Mouse (Mus musculus) olfactory bulb, adult 2 months (tissue): ENCODE results near the gene Igfbp4.

Source experiments
- CTCF ChIP-seq: fragments of 200-500 bp; IDR thresholded peaks from 2 replicates; pipeline ENCODE4 v1.5.1; 2012; ENCODE audit warnings: low read depth, mild to moderate bottlenecking, low read length, moderate library complexity; ENCODE audit not compliant: insufficient read depth
- POLR2A ChIP-seq: fragments of 200-500 bp; IDR thresholded peaks from 2 replicates; pipeline ENCODE4 v1.6.1; 2012; ENCODE audit warnings: mild to moderate bottlenecking, low read depth, low read length, moderate library complexity; ENCODE audit not compliant: insufficient read depth

DNA sequence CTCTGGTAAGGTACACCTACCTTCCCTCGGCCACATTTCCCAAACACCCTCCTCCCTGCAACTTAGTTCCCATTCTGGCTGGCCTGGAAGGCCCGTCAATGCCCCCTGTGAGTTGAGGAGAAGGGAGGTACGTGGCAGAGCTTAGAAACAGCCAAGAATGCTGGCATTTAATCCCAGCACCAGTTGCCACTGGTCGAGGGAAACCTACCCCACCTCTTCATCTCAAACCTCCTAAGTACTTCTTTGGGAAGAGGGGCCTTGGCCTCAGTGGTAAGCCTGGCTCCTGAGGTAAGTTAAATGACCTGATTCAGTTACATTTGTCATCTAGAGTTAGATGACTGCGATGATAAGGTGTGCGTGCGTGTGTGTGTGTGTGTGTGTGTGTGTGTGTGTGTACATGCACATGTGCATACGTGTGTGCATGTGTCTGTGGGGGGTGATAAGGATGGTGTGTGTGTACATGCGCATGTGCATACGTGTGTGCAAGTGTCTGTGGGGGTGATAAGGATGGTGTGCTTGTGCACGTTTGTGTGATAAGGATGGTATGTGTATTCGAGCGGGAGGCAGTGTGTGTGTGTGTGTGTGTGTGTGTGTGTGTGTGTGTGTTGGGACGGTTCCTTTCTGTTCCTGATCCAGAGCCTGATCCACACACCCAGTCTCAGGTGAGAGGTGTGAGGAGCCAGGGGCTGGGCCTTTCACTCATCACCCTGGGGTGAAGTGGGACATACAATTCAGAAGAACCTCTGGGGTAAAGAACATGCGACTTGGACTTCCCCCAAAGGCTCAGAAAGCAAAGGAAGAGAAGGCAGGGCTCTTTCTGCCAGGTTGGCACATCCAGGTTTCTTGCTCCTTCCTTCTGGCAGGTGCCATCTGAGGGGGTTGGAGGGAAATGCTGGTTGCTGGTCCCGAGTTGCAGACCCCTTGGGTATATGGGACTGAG, 1.1 kb downstream of the Igfbp4 start:
- TF ChIP-seq POLR2A (no peak), CTCF (no peak)
